Mouse (Mus musculus) activated CD4-positive, CD25-positive, alpha-beta regulatory T cell, adult 4 months (primary cell): Measurements from ENCODE around the gene Gm20854. TPM values are rescaled to one million over a fixed set of nuclear protein-coding genes. Genes with fewer than 3 reads are reported as not detected.
"Not testable (repeated sequence)": the region's sequence is repeated elsewhere in the genome, so short reads cannot be mapped to it uniquely, and the experiment has no call there.

Experiments
- ATAC-seq: one replicate; pipeline ENCODE4 v1.8.0; 2017
- polyA plus RNA-seq, 2 experiments: library from polyadenylated mRNA; unstranded; fragments of 100-300 nt; shearing (Covaris generic); gene quantifications; one replicate each; pipeline ENCODE4 v1.2.1; 2017

Gm20854 gene
- not detected for polyA plus RNA-seq

- ATAC-seq: not testable (repeated sequence)
Observed at GRCm38 (mm10) chrY:85530808-85531207, at the start of gene Gm20854. TSS of gene Gm20854 (minus strand) at chrY:85530908.
